Mouse (Mus musculus) layer of hippocampus, postnatal 25 days (tissue): ENCODE measurements around the gene Mapk10. TPM values are rescaled to one million over a fixed set of nuclear protein-coding genes. Genes with fewer than 3 reads are reported as not detected.

Experiments
- DNase-seq, 2 experiments: peaks; one replicate each; pipeline ENCODE4 v3.0.0; 2022; ENCODE audit warnings: mixed read lengths in 2 of 2, low spot score in 1 of 2; ENCODE audit errors: extremely low spot score in 1 of 2
- total RNA-seq, 2 experiments: library from RNA; stranded (reverse); gene quantifications; 2 replicates each; pipeline ENCODE4 v1.2.3; 2021

Mapk10 gene
- 100 to 1,000 TPM; 423 to 463 TPM for total RNA-seq

- DNase-seq: peak; percentile 72 to 75
Observed at GRCm38 (mm10) chr5:103211101-103211848, at the start of gene Mapk10. Mapk10 (minus strand) TSS chr5:103211334.

DNA sequence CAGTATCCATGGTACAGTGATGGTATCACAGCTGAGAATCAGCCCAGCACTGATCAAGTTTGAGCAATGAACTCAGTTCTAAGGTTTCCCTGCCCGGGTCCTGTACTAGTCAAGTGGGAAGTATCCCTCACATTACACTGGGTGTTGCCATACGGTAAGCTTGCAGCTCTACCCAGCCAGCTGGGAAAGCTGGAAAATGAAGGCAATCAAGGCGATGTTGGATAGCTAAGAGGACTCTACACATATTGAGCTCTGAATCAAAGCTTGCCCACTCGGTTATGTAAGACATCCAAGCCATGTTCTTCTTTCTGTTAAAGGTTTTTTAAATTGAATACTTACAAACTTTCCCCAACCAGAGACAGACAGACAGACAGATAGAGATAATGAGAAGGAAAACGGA, 45.0 kb upstream of the Mapk10 start:
- DNase-seq: no peak

DNA sequence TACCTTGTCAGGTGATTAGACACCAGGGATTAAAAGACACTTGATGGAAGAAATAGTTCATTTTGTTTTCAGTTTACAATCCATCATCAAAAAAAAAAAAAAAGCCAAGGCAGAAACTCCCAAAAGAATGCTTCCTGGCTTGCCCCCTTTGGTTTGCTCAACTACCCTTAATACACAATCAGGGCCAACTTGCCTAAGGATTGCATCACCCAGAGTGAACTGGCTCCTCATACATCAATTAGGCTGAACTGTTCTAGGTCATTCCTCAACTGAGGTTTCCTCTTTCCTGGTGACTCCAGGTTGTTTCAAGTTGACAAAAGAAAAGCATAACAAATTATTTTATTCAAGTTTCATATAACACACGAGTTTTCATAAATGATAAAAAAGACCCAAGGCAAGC, 31.3 kb upstream of the Mapk10 start:
- no peak for DNase-seq

- DNase-seq: no peak
Observed at GRCm38 (mm10) chr5:103231822-103232221, 20.7 kb upstream of the Mapk10 start.

GRCm38 (mm10) chr5:103230334-103230733, 19.2 kb upstream of the Mapk10 start:
- DNase-seq: no peak

- DNase-seq: no peak
Observed at GRCm38 (mm10) chr5:103229321-103229720, 18.2 kb upstream of the Mapk10 start.

GRCm38 (mm10) chr5:103221997-103222396, 10.9 kb upstream of the Mapk10 start:
- no peak for DNase-seq

- no peak for DNase-seq
Observed at GRCm38 (mm10) chr5:103210644-103211043, 490 bp downstream of the Mapk10 start.

GRCm38 (mm10) chr5:103210018-103210417, 1.1 kb downstream of the Mapk10 start:
- DNase-seq: no peak

DNA sequence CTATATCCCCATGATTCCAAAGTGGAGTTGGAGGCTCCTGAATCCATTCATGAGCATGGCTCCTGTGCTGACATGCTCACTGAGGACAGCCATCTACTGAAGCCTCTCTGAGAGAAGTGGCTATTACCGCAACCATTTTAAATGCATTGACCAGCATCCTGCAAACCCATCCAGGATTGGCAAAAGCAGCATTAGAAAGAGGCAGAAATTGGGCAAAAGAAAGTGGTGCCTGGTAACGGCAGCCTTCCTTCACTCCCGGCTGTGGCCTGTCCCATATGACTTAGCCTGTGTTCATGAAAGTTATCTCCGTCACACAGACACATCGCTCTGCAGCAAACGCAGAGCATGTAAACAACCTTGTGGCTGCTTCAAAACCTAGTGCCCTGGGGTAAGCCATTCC, 1.6 kb downstream of the Mapk10 start:
- DNase-seq: peak in 1 of 2 experiments; percentile 37

DNA sequence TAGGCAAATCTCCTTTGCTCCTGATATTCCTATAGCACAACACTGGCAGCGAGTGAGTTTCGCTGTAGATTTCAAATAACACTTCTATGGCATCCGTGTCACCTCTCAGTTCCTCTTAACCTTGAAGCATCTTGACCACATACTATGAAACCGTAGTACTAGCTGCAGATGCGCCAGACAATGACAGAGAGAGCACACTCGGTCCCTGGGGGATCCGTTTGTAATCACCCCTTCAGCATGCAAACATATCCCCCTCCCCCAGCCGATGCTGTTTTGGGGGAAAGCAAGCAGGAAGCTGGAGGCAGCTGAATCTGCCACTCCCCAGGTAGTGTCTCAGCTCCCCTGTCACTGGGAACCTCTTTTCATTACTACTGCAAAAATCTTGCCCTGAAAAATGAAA, 2.3 kb downstream of the Mapk10 start:
- no peak for DNase-seq

GRCm38 (mm10) chr5:103208021-103208511, 3.1 kb downstream of the Mapk10 start:
- peak in 1 of 2 experiments; percentile 48 for DNase-seq

DNA sequence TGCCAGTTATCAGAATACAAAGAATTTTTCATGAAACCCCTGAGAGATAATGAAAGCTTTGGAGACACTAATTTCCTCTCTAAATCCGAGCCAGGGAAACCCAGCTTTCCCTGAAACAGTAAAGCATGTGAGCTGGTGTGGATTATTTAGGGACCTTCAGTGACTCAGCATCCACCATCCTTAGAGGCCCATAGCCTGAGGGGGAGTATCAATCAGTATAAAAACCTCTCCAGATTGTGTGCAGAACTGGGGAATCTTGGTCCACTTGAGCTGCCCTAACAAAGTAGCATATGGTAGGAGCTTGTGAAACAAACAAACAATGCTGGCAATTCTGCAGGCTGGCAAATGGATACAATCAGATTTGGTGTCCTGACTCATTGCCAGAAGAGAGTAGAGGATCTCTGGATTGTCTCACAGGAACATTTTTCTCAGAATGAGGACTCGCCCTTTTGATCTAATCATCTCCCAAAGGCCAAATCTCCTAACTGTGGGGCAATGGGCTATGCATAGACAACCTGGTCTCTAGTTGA, 13.3 kb downstream of the Mapk10 start:
- DNase-seq: no peak

- DNase-seq: no peak
Observed at GRCm38 (mm10) chr5:103194549-103194948, 16.6 kb downstream of the Mapk10 start.

GRCm38 (mm10) chr5:103193700-103194099, 17.4 kb downstream of the Mapk10 start:
- no peak for DNase-seq

GRCm38 (mm10) chr5:103191577-103191976, 19.6 kb downstream of the Mapk10 start:
- DNase-seq: no peak

DNA sequence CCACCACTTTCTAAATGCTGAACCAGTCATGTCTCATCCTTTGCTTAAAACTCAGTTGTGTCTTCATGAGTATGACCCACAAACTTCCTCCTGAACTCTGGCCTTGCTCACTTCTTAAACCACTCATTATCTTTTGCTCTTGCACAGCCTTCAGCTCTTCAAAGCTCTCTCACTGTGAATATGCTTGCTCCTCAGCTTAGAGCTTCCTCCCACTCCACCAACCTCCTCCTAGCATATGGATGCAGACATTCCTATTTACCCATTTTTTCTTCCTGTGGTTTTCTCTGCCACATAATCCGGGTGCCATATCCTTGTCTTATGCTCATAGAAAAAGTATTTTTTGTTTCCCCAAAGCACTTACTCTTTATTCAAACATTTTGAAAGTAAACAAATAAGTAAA, 26.9 kb downstream of the Mapk10 start:
- no peak for DNase-seq

GRCm38 (mm10) chr5:103181622-103182021, 29.5 kb downstream of the Mapk10 start:
- no peak for DNase-seq

- no peak for DNase-seq
Observed at GRCm38 (mm10) chr5:103177010-103177409, 34.1 kb downstream of the Mapk10 start.

DNA sequence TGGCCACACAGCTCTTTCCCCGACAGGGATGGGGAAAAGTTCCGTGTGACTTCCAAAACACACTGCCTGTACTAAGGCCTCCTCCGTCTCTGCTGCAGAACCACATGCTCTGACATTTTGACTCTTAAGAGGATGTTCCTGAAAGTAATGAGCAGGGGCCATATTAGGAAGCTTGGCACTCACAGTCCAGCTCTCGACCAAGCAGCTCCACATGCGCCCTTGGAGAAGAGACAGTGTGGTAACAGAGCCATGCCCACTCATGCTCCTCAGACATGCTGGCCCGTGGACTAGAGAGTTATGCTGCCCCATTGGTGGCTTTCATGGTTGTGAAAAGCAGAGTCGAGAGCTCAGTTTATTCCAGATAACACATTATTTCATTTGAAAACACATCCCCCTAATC, 35.1 kb downstream of the Mapk10 start:
- DNase-seq: no peak

DNA sequence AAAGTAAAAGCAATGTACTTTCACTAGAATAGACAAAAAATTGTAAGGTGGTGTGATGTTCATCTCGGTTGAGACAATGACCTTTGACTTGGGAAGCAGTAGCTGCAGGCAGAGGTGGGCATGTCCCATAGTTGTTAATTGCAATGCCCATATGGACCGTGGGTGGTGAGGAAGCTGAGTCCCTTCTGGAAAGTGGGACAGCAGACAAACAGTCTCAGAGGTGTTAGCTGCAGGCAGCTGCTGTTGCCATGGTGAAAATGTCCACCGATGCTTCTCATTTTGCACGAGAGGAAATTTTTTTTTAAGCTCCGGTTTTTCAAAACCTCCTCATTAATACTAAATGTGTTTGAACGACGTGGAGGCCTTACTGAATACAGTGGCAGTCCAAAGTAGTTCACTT, 36.5 kb downstream of the Mapk10 start:
- no peak for DNase-seq

GRCm38 (mm10) chr5:103171207-103171606, 39.9 kb downstream of the Mapk10 start:
- no peak for DNase-seq
